Mouse (Mus musculus) kidney, postnatal 36 days (tissue): ENCODE measurements around the gene Aak1.
A peak's percentile ranks its signal among the peaks of the same experiment; 100 is the strongest.

Experiments used
- DNase-seq, 2 experiments: peaks; one replicate each; pipeline ENCODE4 v3.0.0; 2021 to 2022; ENCODE audit warnings: mixed read lengths in 2 of 2

Aak1 gene

DNA sequence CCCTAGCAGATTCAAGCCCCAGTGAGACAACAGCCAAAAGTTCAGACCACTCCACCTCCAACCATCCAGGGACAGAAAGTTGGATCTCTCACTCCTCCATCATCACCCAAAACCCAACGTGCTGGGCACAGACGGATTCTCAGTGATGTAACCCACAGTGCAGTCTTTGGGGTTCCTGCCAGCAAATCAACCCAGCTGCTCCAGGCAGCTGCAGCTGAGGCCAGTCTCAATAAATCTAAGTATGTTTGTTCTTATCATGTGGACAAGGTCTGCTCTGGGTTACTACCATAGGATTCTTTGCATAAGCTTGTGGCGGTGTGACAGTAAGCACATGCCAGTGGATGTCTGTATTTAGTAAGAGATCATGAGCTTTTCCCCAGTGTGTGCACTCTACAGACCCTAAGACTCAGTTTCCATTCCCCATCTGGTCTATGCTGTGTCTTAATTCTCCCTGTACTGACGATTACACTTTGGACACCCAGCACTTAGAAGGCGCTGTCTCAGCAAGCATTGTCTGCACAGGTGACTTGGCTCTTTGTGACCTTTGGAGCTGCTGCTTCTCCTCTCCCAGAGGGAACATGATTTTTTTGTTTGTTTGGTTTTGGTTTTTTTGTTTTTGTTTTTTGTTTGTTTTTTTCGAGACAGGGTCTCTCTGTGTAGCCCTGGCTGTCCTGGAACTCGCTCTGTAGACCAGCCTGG, 114.8 kb downstream of the Aak1 start:
- DNase-seq, result peak; percentile 38 to 42

- DNase-seq, result no peak
Measured at GRCm38 (mm10) chr6:86967166-86967565, 117.8 kb downstream of the Aak1 start.

DNA sequence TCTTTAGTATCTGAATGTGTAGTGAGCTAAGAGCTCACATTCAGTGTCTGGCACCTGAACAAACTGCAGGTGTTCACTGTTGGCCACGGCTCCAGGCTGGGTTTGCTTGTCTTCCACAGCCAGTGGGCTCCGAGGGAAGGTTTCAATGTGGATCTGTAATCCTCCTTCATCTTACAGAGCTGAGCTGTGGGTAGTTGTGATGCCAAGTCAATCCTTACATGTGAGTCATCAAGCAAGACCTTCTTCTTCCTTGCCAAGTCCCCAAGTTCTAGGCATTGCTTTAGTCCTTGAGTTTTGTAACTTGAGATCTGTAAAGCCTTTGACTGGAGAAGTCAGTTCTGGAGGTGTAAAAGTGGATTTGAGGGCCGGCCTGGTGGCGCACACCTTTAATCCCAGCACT, 124.6 kb downstream of the Aak1 start:
- DNase-seq, result no peak

DNA sequence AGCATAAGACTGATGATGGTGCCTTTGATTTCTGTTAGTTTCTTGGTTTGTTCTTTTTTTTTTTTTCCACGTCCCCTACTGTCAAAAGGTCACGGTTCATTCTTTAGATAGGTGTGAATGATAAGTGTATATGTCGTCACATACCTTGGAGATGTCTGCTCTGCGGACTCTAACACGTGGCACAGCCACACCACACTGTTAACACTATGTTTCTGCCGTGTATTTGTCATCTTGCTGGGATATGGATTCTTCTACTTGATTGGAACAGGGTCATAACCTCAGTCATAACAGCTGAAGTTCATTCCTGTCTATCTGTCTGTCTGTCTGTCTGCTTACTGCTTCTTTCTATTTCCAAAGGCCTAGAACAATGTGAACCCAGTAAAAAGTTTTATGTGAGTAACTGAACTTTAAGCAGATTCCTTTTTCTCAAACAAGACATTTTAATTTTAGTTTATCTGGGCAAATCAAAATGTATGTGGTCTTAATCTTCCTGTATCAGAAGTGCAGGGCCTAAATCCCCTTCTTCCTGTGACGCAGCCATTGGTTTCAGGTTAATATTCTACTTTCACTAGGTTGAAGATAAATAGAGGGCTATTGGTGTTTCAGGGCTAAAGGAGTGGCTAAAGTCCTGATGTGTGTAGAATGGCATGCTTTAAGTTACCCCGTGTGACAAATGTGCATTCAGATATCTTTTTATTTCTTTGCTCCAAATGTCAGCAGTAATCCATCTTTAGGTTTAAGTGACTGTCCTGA, 129.0 kb downstream of the Aak1 start:
- DNase-seq, result peak in 1 of 2 experiments; percentile 20

DNA sequence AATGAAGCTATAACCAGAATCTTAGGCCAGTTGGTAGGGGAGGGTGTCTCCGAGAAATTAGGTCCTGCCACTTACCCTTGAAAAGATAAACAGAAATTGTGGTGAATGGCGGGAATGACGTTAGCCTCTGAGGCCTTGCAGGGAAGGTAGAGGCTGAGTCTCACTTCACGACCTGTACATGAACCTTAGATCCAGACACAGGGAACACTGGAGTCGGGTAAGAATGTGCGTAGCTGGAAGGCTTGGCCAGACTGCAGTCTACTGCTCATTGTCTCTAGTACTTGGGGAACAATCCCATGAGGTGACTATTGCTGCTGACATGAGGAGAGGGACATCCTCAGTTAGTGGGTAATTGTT, 129.6 kb downstream of the Aak1 start:
- no peak for DNase-seq

DNA sequence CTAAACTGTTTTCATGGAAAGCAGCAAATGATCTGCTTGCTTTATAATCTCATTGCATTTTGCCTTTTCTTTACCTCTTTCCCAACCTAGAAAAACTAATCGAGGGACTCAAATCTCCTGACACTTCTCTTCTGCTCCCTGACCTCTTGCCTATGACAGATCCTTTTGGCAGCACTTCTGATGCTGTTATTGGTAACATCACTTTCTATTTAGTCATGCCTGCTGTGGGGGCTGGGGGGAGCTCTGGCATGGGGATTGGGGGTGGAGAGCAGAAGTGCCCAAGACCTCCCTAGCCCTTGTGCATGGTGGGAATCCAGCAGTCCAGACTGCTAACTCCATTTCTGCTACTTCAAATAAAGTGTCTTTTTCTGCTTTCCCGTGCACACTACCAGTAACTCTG, 131.9 kb downstream of the Aak1 start:
- DNase-seq, result no peak

GRCm38 (mm10) chr6:86985314-86986106, 136.2 kb downstream of the Aak1 start:
- DNase-seq, result peak; percentile 31 to 52

GRCm38 (mm10) chr6:86989576-86989975, 140.3 kb downstream of the Aak1 start:
- peak; percentile 60 to 63 for DNase-seq

GRCm38 (mm10) chr6:86991041-86991440, 141.7 kb downstream of the Aak1 start:
- no peak for DNase-seq

DNA sequence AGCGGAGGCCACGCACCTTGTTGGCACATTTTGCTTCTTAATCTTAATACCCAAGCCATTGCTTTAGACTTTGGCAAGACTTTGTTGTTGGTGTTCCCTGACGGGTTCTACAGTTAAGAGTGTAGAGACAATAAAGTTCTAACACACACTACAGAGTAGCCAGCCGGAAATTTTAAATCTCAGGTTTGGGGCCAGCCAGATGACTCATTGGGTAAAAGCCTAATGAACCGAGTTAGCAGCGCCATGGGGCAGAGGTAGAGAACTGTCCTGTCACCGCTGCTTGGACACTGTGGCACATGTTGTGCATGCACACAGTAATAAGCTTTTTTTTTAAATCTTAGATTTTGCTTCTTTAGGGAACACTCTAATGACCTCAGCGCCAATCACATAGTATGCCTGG, 143.0 kb downstream of the Aak1 start:
- DNase-seq, result no peak

- DNase-seq, result no peak
Measured at GRCm38 (mm10) chr6:86994254-86994653, 144.9 kb downstream of the Aak1 start.

- DNase-seq, result peak; percentile 66 to 72
Measured at GRCm38 (mm10) chr6:86996629-86997307, 147.5 kb downstream of the Aak1 start.

- DNase-seq, result no peak
Measured at GRCm38 (mm10) chr6:86997360-86997759, 148.0 kb downstream of the Aak1 start.

- peak; percentile 39 to 65 for DNase-seq
Measured at GRCm38 (mm10) chr6:87001995-87002394, 152.7 kb downstream of the Aak1 start.

GRCm38 (mm10) chr6:87002521-87003055, 153.3 kb downstream of the Aak1 start:
- DNase-seq, result peak; percentile 93 to 95

- DNase-seq, result no peak
Measured at GRCm38 (mm10) chr6:87004099-87004498, 154.8 kb downstream of the Aak1 start.

GRCm38 (mm10) chr6:87005577-87005976, 156.3 kb downstream of the Aak1 start:
- DNase-seq, result no peak

GRCm38 (mm10) chr6:87008887-87009286, 159.6 kb downstream of the Aak1 start, which contains the start of gene Nfu1:
Gene Nfu1, plus strand, starts transcription at chr6:87009236.
- DNase-seq, result no peak

DNA sequence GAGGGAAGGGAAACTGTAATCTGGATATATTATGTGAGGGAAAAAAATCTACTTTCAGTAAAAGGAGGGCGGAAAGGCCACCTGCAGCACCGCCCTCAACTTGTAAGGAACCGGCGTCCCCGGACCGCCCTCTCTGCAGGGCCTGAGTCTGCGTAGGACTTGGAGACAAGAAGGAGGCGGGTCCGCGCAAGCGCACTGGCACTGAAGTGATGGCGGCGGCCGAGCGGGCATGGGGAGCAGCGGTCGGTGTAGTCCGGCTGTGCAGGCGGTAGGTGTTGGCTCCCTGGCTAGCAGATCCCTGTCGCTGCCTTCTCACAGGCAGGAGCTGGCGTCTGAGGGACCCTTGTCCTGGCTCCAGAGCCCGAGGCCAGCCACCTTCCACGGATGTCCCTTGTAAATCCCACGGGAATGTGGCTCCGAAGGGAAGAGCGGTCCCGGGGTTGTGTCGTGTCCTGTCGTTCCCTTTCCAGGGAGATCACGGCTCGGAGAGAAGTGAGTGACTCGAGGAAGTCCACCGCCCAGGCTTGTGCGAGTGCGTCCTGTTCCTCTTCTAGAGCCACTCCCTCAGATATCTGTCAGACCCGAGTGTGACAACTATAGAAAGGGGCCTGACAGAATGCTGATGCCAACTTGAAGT, 160.5 kb downstream of the Aak1 start:
- peak; percentile 96 to 98 for DNase-seq

- DNase-seq, result peak; percentile 48 to 74
Measured at GRCm38 (mm10) chr6:87016916-87017315, 167.6 kb downstream of the Aak1 start.

DNA sequence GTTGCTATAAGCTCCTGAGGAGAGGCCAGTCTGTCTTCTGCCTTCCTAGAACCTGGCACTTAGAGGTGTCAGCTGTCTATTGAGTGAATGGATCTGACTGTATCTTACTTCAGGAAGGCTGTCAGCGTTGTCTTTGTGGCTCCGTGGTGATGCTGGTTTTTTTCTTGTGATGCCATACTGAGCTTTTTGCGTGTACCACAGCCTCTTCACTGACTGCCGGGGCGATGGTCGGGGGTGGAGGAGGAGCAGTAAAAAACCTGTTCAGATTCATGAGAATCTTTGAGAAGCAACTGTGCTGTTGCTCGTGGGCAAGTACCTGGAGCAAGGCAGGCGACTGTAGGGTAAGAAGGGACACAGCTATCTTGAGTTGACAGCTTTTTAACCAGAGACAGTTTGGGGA, 169.6 kb downstream of the Aak1 start:
- no peak for DNase-seq

DNA sequence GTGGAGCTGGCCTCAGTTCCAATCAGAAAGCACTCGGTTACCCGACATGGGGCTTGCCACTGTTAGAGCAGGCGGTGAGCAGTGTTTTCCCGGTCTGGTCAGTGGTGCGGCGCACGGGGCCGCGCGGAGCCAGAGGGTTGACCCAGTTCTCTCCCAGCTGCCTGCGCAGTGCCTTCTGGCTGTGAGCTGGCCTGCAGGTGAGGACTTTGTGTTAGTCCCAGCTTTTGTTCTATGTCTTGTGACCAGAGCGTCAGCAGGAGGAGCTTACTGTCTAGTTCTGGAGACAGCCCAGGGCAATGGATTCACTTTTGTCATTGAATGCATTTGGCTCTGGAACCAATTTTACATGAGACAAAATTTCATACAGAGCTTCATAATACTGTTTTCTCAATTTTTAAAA, 172.5 kb downstream of the Aak1 start:
- no peak for DNase-seq
